Mouse (Mus musculus): ENCODE measurements around the gene Ric8a. TPM values are rescaled to one million over a fixed set of nuclear protein-coding genes. Genes with fewer than 3 reads are reported as not detected.
A peak's percentile ranks its signal among the peaks of the same experiment; 100 is the strongest.

The Ric8a gene
- polyA plus RNA-seq (2017; shearing (Covaris generic)) = 10 to 100 TPM; 61.4 to 67.7 TPM

GRCm38 (mm10) chr7:140856785-140857549 lies at the start of gene Ric8a:
Ric8a (plus strand) TSS chr7:140856957.
- ATAC-seq = peak; percentile 74

- ATAC-seq = no peak
These were observed 46.3 kb upstream of the Ric8a start for GRCm38 (mm10) chr7:140810496-140810895.

GRCm38 (mm10) chr7:140811714-140812113 lies 45.0 kb upstream of the Ric8a start:
- ATAC-seq = no peak

DNA sequence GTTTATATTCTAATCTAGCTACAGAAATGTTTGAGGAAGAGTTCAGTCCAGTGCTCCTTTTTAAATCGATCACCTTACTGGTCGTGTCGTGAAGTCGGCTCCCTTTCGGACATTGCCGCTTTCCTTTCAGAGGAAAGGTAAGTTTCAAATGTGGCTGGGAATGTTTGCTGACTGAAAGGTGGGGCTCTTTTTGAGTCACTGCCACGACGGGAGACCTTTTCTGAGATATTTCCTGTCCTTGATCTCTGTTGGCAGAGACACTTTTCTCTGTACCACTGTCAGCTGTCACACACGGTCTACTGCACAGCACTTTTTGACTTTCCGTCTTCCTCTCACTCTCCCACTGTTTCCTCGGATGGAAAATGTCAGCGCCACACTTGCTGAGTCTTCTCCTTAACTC lies 43.9 kb upstream of the Ric8a start:
- no peak for ATAC-seq

GRCm38 (mm10) chr7:140820173-140820572 lies 36.6 kb upstream of the Ric8a start:
- no peak for ATAC-seq

GRCm38 (mm10) chr7:140821305-140821652 lies 35.5 kb upstream of the Ric8a start:
- no peak for ATAC-seq

DNA sequence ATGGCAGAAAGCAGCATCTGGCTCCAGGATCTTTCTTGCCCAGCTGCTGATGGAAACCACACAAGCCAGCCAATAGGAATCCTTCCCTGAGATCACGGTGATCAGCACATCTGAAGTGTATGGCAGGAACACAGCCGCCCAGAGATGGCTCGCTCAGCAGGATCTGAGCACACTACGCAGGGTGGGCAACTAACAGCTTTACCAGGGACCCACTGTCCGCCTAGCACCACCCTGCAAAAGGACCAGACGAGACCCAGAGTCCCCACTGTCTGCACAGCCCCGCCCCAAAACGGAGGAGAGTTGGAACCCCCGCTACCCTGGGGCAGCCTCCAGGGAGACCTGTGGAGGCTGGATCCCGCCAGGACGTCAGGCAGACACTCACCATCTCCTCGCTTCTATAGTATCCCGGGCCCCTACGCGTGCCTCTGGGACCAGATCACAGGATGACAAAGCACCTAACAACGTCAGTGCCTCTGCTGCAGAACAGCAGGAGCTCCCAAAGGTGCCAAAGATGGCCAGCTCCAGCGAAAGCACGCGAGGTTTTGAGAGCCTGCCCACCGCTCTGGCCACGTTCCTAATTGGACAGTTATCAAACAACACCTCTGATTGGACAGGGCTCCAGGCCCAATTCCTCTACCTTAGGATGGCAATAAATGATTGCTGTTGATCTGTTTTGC lies 35.0 kb upstream of the Ric8a start, which contains the start of gene Zfp941:
Gene Zfp941, minus strand, starts transcription at position 526 of the 677 bp plus-strand sequence.
- no peak for ATAC-seq

DNA sequence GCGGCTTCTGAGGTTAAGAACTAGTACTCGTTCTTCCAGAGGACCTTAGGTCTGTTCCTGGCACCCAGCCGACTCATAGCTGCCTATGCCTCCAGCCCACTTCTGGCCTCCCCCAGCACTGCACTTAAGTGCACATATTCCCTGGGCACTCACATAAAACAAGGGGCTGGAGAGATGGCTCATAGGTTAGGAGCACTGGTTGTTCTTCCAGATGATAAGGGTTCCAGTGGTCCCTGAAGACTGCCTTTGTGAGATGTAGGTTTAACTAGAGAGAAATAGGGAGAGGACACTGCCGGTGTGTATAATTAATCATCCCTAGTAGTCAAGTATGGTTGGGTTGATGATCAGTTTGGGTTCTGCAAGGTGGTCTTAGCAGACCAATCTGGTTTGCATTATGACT lies 34.0 kb upstream of the Ric8a start:
- no peak for ATAC-seq

DNA sequence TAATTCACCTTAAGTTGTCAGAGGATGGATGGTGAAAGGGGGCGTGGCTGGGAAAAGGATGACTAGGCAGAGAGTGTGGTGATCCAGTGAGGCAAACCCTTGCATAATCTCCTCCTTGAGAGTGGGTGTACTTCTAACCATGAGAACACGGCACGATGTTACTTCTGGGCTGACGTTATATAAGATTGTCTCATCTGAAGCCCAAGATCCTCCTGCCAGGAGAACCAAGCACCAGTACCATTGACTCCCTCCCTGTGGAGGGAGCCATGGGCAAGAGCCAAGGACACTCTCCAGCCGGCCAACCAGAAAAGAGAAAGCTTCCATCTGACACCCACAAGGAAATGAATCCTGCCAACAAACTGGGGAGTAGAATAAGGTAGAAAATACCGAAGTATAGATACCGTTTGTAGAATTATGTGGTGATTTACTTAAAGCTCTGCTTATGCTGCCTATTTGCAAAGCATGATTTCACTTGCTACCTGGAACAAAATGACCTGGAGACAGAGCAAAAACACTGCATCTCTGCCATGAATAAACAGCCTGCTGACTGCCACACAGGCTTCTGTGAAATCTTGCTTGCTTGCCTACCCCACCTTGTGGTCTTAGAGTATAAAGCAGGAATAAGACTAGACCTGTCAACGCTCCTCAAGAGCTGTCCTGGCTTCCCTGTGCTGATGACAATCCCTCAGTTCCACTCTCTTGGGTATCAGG lies 28.4 kb upstream of the Ric8a start:
- no peak for ATAC-seq

DNA sequence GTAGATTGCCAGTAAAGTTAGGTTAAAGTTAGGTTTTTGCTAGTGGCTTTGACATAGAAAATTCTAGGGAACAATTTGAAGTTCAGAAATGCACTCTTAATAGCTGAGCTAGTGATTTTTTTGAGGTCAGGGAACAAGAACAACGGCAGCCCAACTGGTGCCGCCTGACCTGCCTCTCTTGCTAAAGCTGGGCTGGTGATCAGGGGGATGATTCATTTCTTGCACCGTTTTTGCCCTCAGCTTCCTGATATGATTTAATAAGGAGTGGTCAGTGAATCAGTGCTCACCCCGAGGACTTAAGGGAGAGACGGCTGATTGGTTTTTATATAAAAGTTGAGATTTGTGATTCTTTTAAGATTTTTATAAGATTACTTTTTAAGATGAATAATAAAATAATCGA lies 25.3 kb upstream of the Ric8a start:
- no peak for ATAC-seq

GRCm38 (mm10) chr7:140833341-140833740 lies 23.4 kb upstream of the Ric8a start:
- no peak for ATAC-seq

DNA sequence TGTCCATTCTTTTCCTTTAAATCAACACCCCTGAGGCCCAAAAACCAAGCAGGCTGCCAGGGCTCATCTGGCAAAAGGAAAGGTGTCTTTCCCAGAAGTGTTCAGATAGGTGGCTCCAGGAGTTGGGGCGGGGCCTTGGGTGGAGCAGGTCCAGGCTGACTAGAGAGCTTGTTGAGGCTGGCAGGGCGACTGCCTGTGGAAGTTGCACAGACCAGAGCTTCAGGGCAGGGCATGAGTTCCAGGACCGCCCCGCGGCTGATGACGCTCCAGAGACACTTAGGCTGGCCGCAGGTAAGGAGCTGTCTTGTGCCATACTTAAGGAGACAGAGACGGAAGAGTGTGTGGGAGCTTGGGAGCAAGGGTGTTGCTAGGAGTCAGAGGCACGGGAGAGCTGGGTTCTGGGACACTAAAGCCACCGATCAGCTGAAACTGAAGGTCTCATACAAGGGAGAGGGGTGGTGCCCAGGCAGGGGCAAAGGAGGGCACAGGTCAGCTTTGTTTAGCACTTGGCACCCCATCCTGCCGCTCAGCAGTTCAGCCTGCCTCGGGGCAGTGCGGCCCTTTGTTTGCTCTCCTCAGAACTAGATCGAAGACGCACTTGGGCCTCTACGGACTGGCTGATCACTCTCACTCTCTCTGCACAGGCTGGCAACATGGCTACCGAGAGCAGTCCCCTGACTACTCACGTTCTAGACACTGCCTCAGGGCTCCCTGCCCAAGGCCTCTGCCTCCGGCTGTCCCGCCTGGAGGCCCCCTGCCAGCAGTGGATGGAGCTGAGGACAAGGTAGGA lies 21.6 kb upstream of the Ric8a start, which contains the start of gene Urah:
Gene Urah, plus strand, starts transcription at position 51 of the 790 bp plus-strand sequence.
- no peak for ATAC-seq

DNA sequence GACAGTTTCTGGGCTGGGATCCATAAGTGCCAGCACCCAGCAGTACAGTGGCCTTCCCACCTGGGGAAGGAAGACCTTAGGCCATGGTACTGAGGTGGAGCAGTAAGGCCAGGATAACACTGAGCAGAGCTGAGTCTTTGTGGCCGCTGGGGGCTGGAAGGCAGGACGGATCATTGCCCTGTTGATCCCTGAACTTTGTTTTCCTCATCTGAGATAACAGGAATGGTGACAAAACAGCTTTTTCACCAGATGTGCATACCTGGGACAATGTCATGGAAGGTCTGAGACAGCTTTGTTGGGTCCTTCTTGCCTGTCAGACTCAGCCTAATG lies 21.0 kb upstream of the Ric8a start:
- no peak for ATAC-seq

DNA sequence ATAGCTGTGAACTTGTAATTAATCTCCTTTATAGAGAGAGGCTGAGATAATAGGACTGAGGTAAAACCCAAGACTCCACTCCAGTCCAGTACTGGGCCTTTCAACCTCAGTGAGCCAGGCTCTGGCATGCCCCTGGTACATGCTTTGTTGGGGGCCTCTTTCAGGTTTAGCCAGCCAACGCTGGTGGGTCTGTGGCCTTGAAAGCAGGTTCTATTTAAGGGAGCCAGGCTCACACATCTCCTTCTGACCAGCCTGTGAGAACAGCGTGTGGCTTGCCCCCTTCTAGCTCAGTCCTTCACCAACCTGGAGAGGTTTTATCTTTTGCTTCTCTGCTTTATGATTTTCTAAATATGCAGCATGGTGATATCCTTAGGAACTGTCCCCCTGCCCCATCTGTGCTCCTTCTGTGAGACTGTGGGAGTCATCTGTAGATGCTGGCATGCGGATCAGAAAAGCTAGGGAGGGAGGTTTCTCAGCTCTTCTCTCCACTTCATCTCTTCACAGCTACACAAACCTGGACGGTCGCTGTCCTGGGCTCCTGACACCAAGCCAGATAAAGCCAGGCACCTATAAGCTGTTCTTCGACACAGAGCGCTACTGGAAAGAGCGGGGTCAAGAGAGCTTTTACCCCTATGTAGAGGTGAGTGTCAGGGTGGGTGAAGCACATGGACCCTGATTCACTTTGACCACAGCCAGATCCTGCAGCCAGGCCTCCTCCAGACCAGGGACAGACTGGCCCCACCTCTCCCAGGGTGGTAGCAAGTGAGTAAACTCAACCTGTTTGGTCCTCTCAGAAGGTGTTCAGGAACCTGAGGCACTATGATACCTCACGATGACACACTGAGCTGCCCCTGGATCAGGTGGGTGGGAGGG lies 20.3 kb upstream of the Ric8a start:
- ATAC-seq = no peak

DNA sequence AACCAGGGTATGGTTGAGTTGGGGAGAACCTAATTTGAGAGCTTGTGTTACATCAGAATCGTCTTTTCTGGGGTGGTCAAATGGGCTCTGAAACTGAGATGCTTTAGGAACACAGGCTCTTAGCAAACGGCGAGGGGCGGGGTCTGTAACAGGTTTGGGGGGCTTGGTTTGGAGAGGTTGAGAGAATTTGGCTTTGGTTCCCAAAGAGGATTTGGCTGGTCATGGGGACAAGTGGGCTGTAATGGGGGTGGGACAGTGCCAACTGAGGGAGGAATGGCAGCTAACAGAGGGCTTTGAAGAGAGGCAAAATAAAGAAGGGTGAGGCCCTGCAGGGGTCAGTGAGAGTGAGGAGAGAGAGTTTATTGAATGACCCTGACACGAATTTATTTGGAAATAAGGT lies 17.2 kb upstream of the Ric8a start:
- ATAC-seq = no peak

GRCm38 (mm10) chr7:140840750-140841735 lies 15.7 kb upstream of the Ric8a start:
- ATAC-seq = no peak

DNA sequence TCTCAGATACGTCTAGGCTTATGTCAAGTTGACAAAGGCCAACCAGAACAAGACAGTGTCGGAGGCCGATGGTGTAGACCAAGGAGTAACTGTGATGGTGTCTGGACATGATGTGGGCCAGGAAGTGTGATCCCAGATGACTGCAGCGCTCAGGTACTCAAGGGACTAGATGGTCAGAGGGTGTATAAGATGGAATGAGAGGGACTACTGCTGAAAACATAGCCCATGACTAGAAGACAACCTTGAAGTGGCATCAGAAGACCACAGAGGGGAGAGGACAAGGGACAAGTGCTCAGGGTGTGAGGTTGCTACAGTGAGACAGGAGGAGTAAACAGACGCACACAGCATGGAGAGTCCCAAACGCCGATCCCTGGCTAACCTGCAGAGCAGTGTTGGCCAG lies 13.0 kb upstream of the Ric8a start:
- no peak for ATAC-seq

DNA sequence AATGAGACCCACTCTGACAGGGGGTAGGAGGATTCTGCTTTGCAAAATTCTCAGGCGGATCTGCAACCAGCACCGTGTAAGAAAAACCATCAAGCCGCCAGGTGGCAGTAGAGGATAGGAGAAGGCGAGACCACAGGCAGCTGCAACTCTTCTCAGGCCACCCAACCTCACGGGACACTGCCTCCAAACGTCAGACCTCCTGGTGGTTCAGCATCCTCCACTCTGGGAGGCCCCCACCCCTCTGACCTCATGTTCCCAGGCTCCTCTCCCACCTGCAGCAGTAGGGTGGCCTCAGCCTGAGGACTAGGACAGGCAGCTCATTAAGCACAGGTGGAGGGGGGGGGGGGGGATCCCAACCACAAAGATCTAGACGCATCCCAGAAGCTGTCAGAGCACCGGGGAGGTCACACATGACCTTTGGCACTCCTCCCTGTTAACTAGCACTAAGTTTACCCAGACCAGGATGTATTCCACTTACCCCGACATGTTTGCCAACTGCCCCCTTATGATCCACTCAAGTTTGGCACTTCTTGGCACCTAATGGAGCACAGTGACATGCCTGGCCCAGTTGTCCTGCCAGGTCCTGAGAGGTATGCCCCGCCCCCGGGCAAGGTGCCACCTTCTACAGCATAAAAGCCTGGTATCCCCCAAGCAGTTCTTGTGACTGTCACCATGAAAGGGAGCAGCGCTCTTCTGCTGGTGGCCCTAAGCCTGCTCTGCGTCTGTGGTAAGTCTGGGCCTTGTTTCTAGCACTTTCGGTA lies 11.7 kb upstream of the Ric8a start, which contains the start of gene Scgb1c1:
Gene Scgb1c1, plus strand, starts transcription at position 643 of the 761 bp plus-strand sequence.
- ATAC-seq = peak; percentile 92

- ATAC-seq = no peak
These were observed 11.1 kb upstream of the Ric8a start for GRCm38 (mm10) chr7:140845683-140846082.

DNA sequence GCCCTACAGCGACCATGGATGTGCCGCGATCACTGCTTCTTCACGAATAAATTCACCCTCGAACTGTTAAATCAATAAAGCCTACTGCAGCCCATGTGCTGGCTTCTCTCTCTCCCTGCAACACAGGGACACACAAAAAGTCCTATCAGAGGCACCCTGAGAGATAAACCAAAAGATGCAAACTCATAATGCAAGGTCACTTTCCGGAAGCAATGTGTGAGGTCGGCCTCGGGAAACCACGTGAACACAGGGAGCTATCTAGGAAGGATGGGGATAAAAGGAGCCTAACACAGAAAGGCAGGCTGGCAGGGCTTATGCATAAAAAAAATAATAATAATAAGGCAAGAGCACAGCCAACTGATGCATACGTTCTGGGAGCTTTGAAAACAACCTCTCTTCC lies 10.1 kb upstream of the Ric8a start:
- no peak for ATAC-seq
